Mouse (Mus musculus) midbrain, embryonic 11.5 days (tissue): Measurements from ENCODE around the gene Atmin. TPM values are rescaled to one million over a fixed set of nuclear protein-coding genes. Genes with fewer than 3 reads are reported as not detected.

ENCODE experiments used
- ATAC-seq: fragments of 200-750 bp; cut with Nextera tagmentation; 2 replicates; pipeline ENCODE4 v1.8.0; 2017; ENCODE audit warnings: moderate TSS enrichment, moderate library complexity; ENCODE audit not compliant: low FRiP score
- DNase-seq: peaks from one replicate; pipeline ENCODE4 v3.0.0; 2015; ENCODE audit warnings: low spot score; ENCODE audit errors: missing footprints
- H3K27ac ChIP-seq: fragments of 300-500 bp; sonication (generic); 2 replicates; pipeline ENCODE4 v1.5.1; 2014; ENCODE audit warnings: low read depth, low read length
- H3K27me3 ChIP-seq: fragments of 300-500 bp; sonication (generic); 2 replicates; pipeline ENCODE4 v1.6.1; 2014; ENCODE audit warnings: mild to moderate bottlenecking, low read length, moderate library complexity, mixed read lengths; ENCODE audit not compliant: control insufficient read depth, insufficient read depth
- H3K36me3 ChIP-seq: fragments of 300-500 bp; sonication (generic); 2 replicates; pipeline ENCODE4 v1.6.1; 2014; ENCODE audit warnings: mild to moderate bottlenecking, low read length, moderate library complexity, mixed read lengths; ENCODE audit not compliant: control insufficient read depth, insufficient read depth
- H3K4me1 ChIP-seq: fragments of 300-500 bp; sonication (generic); 2 replicates; pipeline ENCODE4 v1.6.1; 2014; ENCODE audit warnings: low read length; ENCODE audit not compliant: control insufficient read depth, insufficient read depth
- H3K4me2 ChIP-seq: fragments of 300-500 bp; sonication (generic); 2 replicates; pipeline ENCODE4 v1.6.1; 2014; ENCODE audit warnings: mild to moderate bottlenecking, moderate library complexity
- H3K4me3 ChIP-seq: fragments of 300-500 bp; sonication (generic); 2 replicates; pipeline ENCODE4 v1.5.1; 2014; ENCODE audit warnings: low read depth, low read length
- H3K9ac ChIP-seq: fragments of 300-500 bp; sonication (generic); 2 replicates; pipeline ENCODE4 v1.6.1; 2014; ENCODE audit warnings: low read length
- H3K9me3 ChIP-seq: fragments of 300-500 bp; sonication (generic); 2 replicates; pipeline ENCODE4 v1.6.1; 2016; ENCODE audit warnings: low read length; ENCODE audit not compliant: control insufficient read depth
- WGBS: fragments of 180-500 bp; shearing (Covaris S2); extraction: QIAGEN DNeasy Blood & Tissue Kit; methylation state at CpG from one replicate; pipeline ENCODE4 v1.1.7; 2014; 5-methylcytosine and 5-hydroxymethylcytosine counted together
- polyA plus RNA-seq: library from polyadenylated mRNA; unstranded; fragments of >200 nt; fragmentation: Nextera tagmentation; extraction: Ambion mirVana; gene quantifications from 2 replicates; pipeline ENCODE4 v1.2.1, GENCODE M21; 2014

The Atmin gene
- polyA plus RNA-seq, 1 experiment from 2014 or later: 16.8 TPM

DNA sequence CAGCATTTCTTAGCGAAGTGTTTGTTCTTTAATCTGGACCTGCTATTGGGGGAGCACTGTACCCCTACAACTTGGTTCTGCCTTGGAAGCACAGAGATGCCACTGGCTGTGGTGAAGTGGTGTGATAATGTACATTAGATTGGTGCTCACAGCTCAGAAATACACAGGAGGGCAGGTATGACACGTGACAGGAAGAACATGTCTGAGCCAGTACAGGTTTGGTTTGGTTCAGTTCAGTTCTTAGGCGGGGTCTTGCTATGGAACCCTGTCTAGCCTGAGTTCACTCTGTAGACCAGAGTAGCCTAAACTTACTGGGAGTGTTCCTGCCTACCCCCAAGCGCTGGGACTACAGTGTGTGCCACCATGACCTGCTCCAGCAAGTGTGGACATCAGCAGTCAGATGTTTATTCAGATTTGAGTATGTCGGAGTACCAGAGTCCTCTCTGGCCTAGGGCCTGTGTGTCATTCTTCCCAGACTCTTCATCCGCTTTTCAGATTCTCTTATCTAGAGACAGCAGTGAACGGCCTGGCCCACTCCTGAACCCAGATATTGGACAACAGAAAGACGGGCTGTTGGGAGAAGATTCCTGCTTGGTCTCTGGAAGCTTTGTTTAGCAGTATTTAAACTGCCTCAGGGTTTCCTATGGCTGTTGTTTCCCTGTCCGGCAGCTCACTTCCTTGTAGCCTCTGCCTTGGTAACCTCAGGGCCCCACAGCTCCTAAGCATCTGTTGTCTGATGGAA is 2.1 kb downstream of the Atmin start:
- H3K36me3 ChIP-seq: no peaks in the 10 kb centered on the region
- ATAC-seq: no peak

DNA sequence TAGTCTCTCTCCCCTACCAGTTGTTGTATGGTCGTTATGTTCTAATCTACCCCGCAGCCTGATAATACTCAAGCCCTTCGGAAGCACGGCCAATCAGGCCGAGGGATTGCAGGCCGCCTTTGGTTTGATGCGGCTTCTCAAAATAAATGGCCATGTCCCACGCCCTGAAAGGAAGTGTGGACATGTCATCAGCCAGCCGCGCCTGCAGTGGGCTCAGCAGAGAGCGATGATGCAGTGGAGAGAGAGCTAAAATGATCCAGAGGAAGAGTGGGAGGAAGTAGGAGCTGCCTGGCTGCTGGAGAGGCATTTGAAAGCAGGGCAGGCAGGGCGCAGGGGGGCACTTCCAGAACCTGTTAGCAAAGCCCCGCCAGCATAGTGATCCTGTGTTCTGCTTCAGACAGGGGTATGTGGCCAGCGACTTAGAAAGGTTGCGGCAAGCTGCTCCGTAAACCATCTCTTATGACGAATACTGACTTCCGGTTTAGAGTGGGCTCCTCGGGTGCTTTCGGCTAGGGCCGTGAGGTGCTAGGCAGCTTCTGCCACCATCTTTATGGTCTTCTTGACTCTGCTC is 3.2 kb downstream of the Atmin start:
- Histone ChIP-seq H3K36me3 (no peaks in the 10 kb centered on the region), H3K27ac (no peak overlapping the region)

More for the DNA sequence above, 2.1 kb downstream of the Atmin start:
- WGBS: 86% methylated on average over 9 of the region's 9 CpGs
- DNase-seq: no peak
- Histone ChIP-seq H3K9ac (no peak overlapping the region), H3K27ac (no peak overlapping the region), H3K9me3 (no peaks in the 10 kb centered on the region), H3K4me2 (no peak overlapping the region), H3K4me1 (peaks cover 9% of the 10 kb centered on the region; the same call in 1 of the 2 replicates), H3K27me3 (no peaks in the 10 kb centered on the region), H3K4me3 (no peak overlapping the region)

GRCm38 (mm10) chr8:116946851-116947250 is 3.7 kb downstream of the Atmin start:
- no peak overlapping the region for H3K4me2 ChIP-seq
- no peak overlapping the region for H3K4me3 ChIP-seq
- H3K36me3 ChIP-seq: no peaks in the 10 kb centered on the region
- no peaks in the 10 kb centered on the region for H3K9me3 ChIP-seq
- H3K4me1 ChIP-seq: peaks cover 9% of the 10 kb centered on the region; the same call in 1 of the 2 replicates
- no peak overlapping the region for H3K27ac ChIP-seq
- ATAC-seq (no peak), DNase-seq (no peak)
- H3K27me3 ChIP-seq: no peaks in the 10 kb centered on the region
- WGBS: 84% methylated on average over 6 of the region's 6 CpGs
- H3K9ac ChIP-seq: no peak overlapping the region

More for the DNA sequence above, 3.2 kb downstream of the Atmin start:
- Histone ChIP-seq H3K4me1 (peaks cover 9% of the 10 kb centered on the region; the same call in 1 of the 2 replicates), H3K4me2 (no peak overlapping the region), H3K27me3 (no peaks in the 10 kb centered on the region), H3K4me3 (no peak overlapping the region), H3K9me3 (no peaks in the 10 kb centered on the region), H3K9ac (no peak overlapping the region)
- no peak for DNase-seq
- ATAC-seq: no peak
- WGBS: 87% methylated on average over 21 of the region's 21 CpGs

GRCm38 (mm10) chr8:116947589-116947988 is 4.4 kb downstream of the Atmin start:
- ATAC-seq: no peak
- no peak overlapping the region for H3K27ac ChIP-seq
- H3K9ac ChIP-seq: no peak overlapping the region
- no peak overlapping the region for H3K4me2 ChIP-seq
- H3K4me1 ChIP-seq: peaks cover 9% of the 10 kb centered on the region; the same call in 1 of the 2 replicates
- no peaks in the 10 kb centered on the region for H3K9me3 ChIP-seq
- H3K36me3 ChIP-seq: no peaks in the 10 kb centered on the region
- 91% methylated on average over 7 of the region's 7 CpGs for WGBS
- H3K27me3 ChIP-seq: no peaks in the 10 kb centered on the region
- no peak overlapping the region for H3K4me3 ChIP-seq
- DNase-seq: no peak

DNA sequence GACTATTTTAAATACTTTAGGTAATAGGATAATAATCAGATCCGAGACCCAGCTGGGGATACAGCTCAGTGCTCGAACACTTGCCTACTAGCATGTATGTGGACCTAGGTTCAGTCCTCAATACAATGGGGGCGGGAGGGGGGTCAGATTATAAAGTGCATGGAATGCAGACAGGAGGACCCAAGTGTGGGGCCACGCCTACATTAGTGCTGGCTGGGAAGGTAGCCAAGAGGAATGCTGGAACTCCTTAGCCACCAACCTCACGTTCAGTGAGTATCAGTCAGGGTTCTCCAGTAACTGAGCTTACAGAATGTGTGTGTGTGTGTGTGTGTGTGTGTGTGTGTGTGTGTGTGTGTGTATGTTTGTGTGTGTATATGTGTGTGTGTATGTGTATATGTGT is 8.2 kb downstream of the Atmin start:
- Histone ChIP-seq H3K27me3 (no peaks in the 10 kb centered on the region), H3K9me3 (no peaks in the 10 kb centered on the region), H3K27ac (no peak overlapping the region), H3K9ac (no peak overlapping the region), H3K4me1 (no peaks in the 10 kb centered on the region), H3K36me3 (peaks cover 2% of the 10 kb centered on the region; the same call in 1 of the 2 replicates), H3K4me3 (no peak overlapping the region), H3K4me2 (no peak overlapping the region)
- DNase-seq: no peak
- no peak for ATAC-seq
- 82% methylated on average over 5 of the region's 5 CpGs for WGBS

GRCm38 (mm10) chr8:116951778-116952177 is 8.6 kb downstream of the Atmin start:
- Histone ChIP-seq H3K4me2 (no peak overlapping the region), H3K4me1 (no peaks in the 10 kb centered on the region), H3K4me3 (no peak overlapping the region), H3K27ac (no peak overlapping the region), H3K27me3 (no peaks in the 10 kb centered on the region), H3K9me3 (no peaks in the 10 kb centered on the region), H3K9ac (no peak overlapping the region), H3K36me3 (peaks cover 2% of the 10 kb centered on the region; the same call in 1 of the 2 replicates)
- no peak for ATAC-seq
- no peak for DNase-seq
- WGBS: 97% methylated on average over 2 of the region's 2 CpGs

- no peak overlapping the region for H3K4me3 ChIP-seq
- no peaks in the 10 kb centered on the region for H3K4me1 ChIP-seq
- WGBS: 91% methylated on average over 8 of the region's 8 CpGs
- H3K36me3 ChIP-seq: peaks cover 3% of the 10 kb centered on the region; the same call in 1 of the 2 replicates
- H3K4me2 ChIP-seq: no peak overlapping the region
- no peak for DNase-seq
- no peaks in the 10 kb centered on the region for H3K27me3 ChIP-seq
- H3K9me3 ChIP-seq: no peaks in the 10 kb centered on the region
- no peak overlapping the region for H3K27ac ChIP-seq
- no peak for ATAC-seq
- H3K9ac ChIP-seq: no peak overlapping the region
These were observed 9.2 kb downstream of the Atmin start for GRCm38 (mm10) chr8:116952428-116952827.

- Histone ChIP-seq H3K9me3 (no peaks in the 10 kb centered on the region), H3K4me1 (no peaks in the 10 kb centered on the region), H3K36me3 (peaks cover 6% of the 10 kb centered on the region; the same call in 1 of the 2 replicates), H3K4me3 (no peak overlapping the region), H3K9ac (no peak overlapping the region), H3K27me3 (no peaks in the 10 kb centered on the region), H3K4me2 (no peak overlapping the region), H3K27ac (no peak overlapping the region)
- DNase-seq: no peak
- 92% methylated on average over 9 of the region's 9 CpGs for WGBS
- no peak for ATAC-seq
These were observed 11.2 kb downstream of the Atmin start for GRCm38 (mm10) chr8:116954415-116954814.

DNA sequence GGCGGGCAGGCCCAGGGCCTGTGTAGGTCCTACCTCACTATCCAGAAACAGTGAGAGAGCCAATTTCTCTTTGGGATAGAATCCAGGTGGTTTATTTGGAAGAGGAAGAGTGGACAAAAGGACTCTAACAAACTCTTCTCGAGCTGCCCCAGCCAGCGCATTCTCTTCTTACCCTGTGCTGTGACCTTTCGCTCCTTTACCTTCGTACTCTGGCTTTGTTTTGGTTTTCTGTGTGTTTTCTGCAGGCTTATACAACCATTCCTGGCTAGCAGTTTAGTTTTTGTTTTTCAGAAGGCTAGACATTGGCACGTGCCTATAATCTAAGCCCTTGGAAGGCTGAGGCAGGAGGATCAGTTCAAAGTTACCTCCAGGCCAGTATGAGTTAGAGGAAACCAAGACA is 26.3 kb downstream of the Atmin start:
- H3K4me1 ChIP-seq: no peaks in the 10 kb centered on the region
- WGBS: 80% methylated on average over 6 of the region's 6 CpGs
- no peak overlapping the region for H3K9ac ChIP-seq
- H3K9me3 ChIP-seq: no peaks in the 10 kb centered on the region
- no peaks in the 10 kb centered on the region for H3K36me3 ChIP-seq
- no peak overlapping the region for H3K4me2 ChIP-seq
- H3K27me3 ChIP-seq: no peaks in the 10 kb centered on the region
- no peak overlapping the region for H3K27ac ChIP-seq
- H3K4me3 ChIP-seq: no peak overlapping the region
- ATAC-seq: no peak
- DNase-seq: no peak
